Mouse (Mus musculus) limb, embryonic 12.5 days (tissue): ENCODE measurements at regions not wholly inside any gene's neighbourhood (a gene's known extent, or its start where the extent isn't known, plus 50 kb on each side); places are given as distances from the start of the nearest gene placed in this dataset.
A peak's percentile ranks its signal among the peaks of the same experiment; 100 is the strongest.
"Not testable (repeated sequence)": the region's sequence is repeated elsewhere in the genome, so short reads cannot be mapped to it uniquely, and the experiment has no call there.

Experiments used
- ATAC-seq: fragments of 200-750 bp; cut with Nextera tagmentation; 2 replicates; pipeline ENCODE4 v1.8.0; 2017; ENCODE audit warnings: low read depth, moderate TSS enrichment; ENCODE audit not compliant: insufficient number of reproducible peaks, insufficient read depth, low FRiP score, low TSS enrichment
- H3K27ac ChIP-seq: fragments of 300-500 bp; sonication (generic); 2 replicates; pipeline ENCODE4 v1.5.1; 2016; ENCODE audit warnings: mild to moderate bottlenecking, moderate library complexity
- H3K27me3 ChIP-seq: fragments of 300-500 bp; sonication (generic); 2 replicates; pipeline ENCODE4 v1.6.1; 2016; ENCODE audit warnings: mild to moderate bottlenecking, moderate library complexity
- H3K36me3 ChIP-seq: fragments of 300-500 bp; sonication (generic); 2 replicates; pipeline ENCODE4 v1.6.1; 2016; ENCODE audit warnings: mild to moderate bottlenecking, moderate library complexity
- H3K4me1 ChIP-seq: fragments of 300-500 bp; sonication (generic); replicated peaks from 2 replicates; pipeline ENCODE4 v1.6.1; 2016
- H3K4me2 ChIP-seq: fragments of 300-500 bp; sonication (generic); 2 replicates; pipeline ENCODE4 v1.6.1; 2016; ENCODE audit warnings: mild to moderate bottlenecking, moderate library complexity
- H3K4me3 ChIP-seq: fragments of 300-500 bp; sonication (generic); replicated peaks from 2 replicates; pipeline ENCODE4 v1.5.1; 2016; ENCODE audit warnings: mild to moderate bottlenecking
- H3K9ac ChIP-seq: fragments of 300-500 bp; sonication (generic); replicated peaks from 2 replicates; pipeline ENCODE4 v1.6.1; 2016; ENCODE audit warnings: mild to moderate bottlenecking, moderate library complexity
- H3K9me3 ChIP-seq: fragments of 300-500 bp; sonication (generic); 2 replicates; pipeline ENCODE4 v1.6.1; 2016; ENCODE audit warnings: mild to moderate bottlenecking, moderate library complexity
- WGBS: fragments of 180-500 bp; shearing (Covaris S2); methylation state at CpG from one replicate; pipeline ENCODE4 v1.1.7; 2016; 5-methylcytosine and 5-hydroxymethylcytosine counted together

DNA sequence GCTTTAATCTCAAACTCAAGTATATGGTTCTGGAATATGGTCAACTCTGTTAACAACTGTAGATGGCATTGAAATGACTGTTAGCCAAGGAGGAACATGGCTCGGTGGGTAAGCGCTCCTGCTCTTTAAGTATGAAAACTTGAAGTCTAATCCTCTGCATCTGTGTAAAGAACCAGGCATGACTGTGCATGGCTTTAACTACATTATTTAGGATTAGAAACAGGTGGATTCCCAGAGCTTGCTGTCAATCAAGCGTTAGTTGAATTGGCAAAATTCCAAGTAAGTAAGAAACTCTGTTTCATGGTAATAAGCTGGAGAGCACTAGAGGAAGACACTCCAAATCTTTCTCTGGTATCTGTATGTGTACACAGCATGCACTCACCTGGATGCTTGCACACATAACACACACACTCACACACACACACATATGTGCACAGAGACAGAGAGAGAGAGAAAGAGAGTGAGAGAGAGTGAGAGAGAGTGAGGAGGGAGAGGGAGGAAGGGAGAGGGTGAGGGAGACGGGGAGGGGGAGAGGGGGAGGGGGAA, 993.9 kb upstream of the Pom121l12 start:
- Histone ChIP-seq H3K27me3 (no peaks in the 10 kb centered on the region), H3K4me1 (no peaks in the 10 kb centered on the region), H3K27ac (no peak overlapping the region), H3K4me2 (no peak overlapping the region), H3K9me3 (no peaks in the 10 kb centered on the region), H3K4me3 (no peak overlapping the region), H3K36me3 (no peaks in the 10 kb centered on the region), H3K9ac (no peak overlapping the region)
- ATAC-seq, result peak; percentile 87; the same call in 1 of the 2 replicates
- WGBS, result 55% methylated on average over 3 of the region's 4 CpGs

DNA sequence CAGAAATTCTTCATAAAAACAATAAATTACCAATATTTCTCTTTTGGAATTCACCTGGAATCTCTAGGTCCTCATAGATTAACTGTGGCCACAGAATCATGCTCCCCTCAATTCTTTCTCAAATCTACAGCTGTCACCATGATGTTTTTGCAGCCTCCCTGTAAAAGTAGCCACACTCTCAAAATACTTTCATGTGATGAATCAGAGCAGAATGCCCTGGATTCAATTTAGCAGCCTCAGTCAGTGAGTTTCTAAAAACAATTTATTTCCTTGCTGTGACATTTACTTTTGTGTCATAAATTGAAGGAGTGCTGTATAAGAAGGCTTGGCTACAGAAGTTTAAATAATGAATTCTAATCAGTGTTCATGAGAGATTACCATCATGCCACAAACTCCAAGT, 1014.4 kb upstream of the Pom121l12 start:
- no peak for ATAC-seq
- Histone ChIP-seq H3K4me1 (no peaks in the 10 kb centered on the region), H3K9me3 (no peaks in the 10 kb centered on the region), H3K4me2 (no peak overlapping the region), H3K27ac (no peak overlapping the region), H3K4me3 (no peak overlapping the region), H3K36me3 (no peaks in the 10 kb centered on the region), H3K27me3 (no peaks in the 10 kb centered on the region), H3K9ac (no peak overlapping the region)

DNA sequence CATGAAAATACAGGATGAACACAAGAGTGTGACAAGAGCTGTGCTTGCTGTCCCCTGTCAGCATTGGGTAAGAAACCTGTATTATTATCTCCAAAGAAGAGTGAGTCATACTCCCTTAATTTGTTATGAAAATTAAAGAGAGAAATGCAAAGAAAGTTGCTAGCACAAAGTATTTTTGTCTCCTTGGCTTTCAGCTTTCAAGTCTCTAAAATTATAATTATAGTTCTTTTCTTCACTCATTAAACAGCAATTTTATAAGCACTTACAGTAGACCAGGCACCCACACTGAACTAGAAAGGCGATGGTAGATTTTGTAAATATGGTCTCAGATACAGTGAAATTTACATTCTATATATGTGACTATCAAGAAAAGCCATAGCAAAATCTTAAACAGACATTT, 1043.8 kb upstream of the Pom121l12 start:
- Histone ChIP-seq H3K27ac (no peak overlapping the region), H3K27me3 (no peaks in the 10 kb centered on the region), H3K4me2 (no peak overlapping the region), H3K36me3 (no peaks in the 10 kb centered on the region), H3K9ac (no peak overlapping the region), H3K4me3 (no peak overlapping the region), H3K9me3 (no peaks in the 10 kb centered on the region), H3K4me1 (no peaks in the 10 kb centered on the region)
- no peak for ATAC-seq
- WGBS, result 89% methylated on average over 1 of the region's 1 CpGs

DNA sequence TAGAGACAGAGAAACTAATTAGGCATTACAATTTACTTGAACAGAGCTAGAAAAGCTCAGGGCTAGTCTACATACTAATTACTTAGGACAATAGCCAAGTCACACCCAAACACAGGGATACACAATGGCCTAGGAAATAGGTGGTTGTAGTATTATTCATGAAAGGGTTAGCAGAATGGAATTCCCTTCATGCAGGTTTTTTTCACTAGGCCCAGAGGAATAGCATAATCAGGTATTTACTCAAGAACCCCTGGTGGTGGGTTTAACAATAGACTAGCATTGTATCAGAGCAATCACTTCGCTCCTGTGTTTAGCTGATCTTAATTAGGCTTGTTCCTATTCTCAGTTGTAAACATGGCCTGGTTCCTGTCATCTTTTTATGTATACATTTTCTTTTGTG, 1054.9 kb upstream of the Cobl start:
- not testable (repeated sequence) for ATAC-seq, H3K4me3 ChIP-seq, H3K4me2 ChIP-seq, H3K9me3 ChIP-seq, H3K36me3 ChIP-seq, H3K4me1 ChIP-seq, H3K27ac ChIP-seq, H3K9ac ChIP-seq, H3K27me3 ChIP-seq
- 85% methylated on average over 1 of the region's 1 CpGs for WGBS

DNA sequence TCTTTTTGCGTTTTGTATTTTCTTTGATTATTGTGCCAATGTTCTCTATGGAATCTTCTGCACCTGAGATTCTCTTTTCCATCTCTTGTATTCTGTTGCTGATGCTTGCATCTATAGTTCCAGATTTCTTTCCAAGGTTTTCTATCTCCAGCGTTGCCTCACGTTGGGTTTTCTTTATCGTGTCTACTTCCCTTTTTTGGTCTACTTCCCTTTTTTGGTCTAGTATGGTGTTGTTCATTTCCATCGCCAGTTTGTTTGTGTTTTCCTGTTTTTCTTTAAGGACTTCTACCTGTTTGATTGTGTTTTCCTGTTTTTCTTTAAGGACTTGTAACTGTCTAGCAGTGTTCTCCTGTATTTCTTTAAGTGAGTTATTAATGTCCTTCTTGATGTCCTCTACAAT, 1046.2 kb upstream of the Cobl start:
- not testable (repeated sequence) for H3K4me1 ChIP-seq, H3K27ac ChIP-seq, ATAC-seq, H3K27me3 ChIP-seq, H3K4me3 ChIP-seq, H3K36me3 ChIP-seq, H3K9me3 ChIP-seq, H3K9ac ChIP-seq, H3K4me2 ChIP-seq
- 97% methylated on average over 5 of the region's 5 CpGs for WGBS

DNA sequence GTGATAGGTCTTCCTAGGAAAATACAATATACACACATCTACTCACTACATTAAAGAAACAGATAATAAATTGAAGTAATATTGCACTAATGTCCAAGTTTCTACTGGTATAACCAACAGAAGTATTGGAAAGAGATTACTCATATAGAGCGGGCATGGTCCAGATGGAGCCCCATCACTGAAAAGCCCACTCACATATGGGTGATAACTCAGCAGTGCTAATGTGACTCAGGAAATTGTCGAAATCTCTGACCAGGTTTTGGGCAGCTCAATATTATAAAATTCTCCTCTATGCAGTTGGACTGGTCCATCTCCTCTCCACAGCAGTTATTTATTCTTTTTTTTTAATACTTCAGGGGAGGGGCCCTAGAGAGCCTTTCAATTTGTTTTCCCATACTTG, 1021.2 kb upstream of the Cobl start:
- Histone ChIP-seq H3K27me3 (no peaks in the 10 kb centered on the region), H3K9ac (no peak overlapping the region), H3K4me1 (no peaks in the 10 kb centered on the region), H3K9me3 (no peaks in the 10 kb centered on the region), H3K4me3 (no peak overlapping the region), H3K4me2 (no peak overlapping the region), H3K27ac (no peak overlapping the region), H3K36me3 (no peaks in the 10 kb centered on the region)
- ATAC-seq, result no peak
- 84% methylated on average over 2 of the region's 2 CpGs for WGBS

DNA sequence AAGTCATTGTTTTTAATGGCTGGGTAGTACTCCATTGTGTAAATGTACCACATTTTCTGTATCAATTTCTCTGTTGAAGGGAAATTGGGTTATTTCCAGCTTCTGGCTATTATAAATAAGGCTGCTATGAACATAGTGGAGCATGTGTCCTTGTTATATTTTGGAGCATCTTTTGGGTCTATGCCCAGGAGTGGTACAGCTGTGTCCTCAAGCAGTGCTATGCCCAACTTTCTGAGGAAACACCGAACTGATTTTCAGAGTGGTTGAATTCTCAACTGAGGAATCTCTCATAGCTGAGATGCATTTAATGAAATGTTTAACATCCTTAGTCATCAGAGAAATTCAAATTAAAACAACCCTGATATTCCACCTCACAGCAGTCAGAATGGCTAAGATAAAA, 986.8 kb upstream of the Cobl start:
- H3K36me3 ChIP-seq, H3K9me3 ChIP-seq, H3K9ac ChIP-seq, H3K4me1 ChIP-seq, H3K27ac ChIP-seq, H3K27me3 ChIP-seq, H3K4me3 ChIP-seq, H3K4me2 ChIP-seq, ATAC-seq: not testable (repeated sequence)
- 88% methylated on average over 1 of the region's 1 CpGs for WGBS

DNA sequence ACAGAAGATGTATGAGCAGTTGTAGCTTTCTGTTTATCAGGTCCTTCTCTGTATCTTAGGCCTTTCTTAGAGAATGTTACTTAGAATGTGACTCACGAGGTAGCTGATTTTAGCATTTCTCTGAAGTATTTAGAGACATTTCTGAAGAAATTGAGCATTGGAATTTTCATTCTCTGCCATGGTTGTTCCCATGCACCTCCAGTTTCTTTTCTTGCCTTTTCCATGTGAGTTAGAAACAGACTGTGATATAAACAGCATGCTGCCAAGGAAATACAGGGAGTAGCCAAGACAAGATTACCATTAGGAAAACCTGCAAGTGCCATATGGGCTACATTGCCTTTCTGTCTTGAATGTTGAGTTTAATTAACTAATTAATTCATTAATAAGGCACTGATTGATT, 971.7 kb upstream of the Cobl start:
- Histone ChIP-seq H3K27me3 (no peaks in the 10 kb centered on the region), H3K27ac (no peak overlapping the region), H3K9me3 (no peaks in the 10 kb centered on the region), H3K36me3 (no peaks in the 10 kb centered on the region), H3K4me3 (no peak overlapping the region), H3K4me1 (no peaks in the 10 kb centered on the region), H3K4me2 (no peak overlapping the region), H3K9ac (no peak overlapping the region)
- no peak for ATAC-seq
- WGBS, result 74% methylated on average over 1 of the region's 1 CpGs

DNA sequence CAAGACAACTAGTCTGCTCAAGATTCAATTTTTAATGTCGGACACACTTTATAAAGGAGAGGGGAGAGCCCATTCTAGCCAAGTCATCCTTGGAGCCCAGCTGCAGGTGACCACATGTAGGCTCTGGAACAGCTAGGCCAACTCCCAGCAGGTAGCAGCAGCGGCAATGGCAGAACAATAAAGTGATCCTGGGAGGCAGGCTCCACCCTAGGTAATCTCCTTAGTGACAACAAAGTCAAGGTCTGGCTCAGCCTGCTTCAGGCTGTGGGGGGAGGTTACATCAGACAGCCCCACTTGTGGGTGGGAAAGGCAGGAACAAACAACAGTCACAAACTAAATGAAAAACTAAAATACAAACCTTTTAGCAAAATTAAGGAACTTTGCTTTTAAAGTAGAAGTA, 953.1 kb upstream of the Cobl start:
- H3K4me1 ChIP-seq, H3K4me3 ChIP-seq, H3K9me3 ChIP-seq, H3K4me2 ChIP-seq, H3K27me3 ChIP-seq, H3K27ac ChIP-seq, H3K36me3 ChIP-seq, ATAC-seq, H3K9ac ChIP-seq: not testable (repeated sequence)
- WGBS, result 22% methylated on average over 2 of the region's 2 CpGs
